Mouse (Mus musculus) forelimb bud, embryonic 11.5 days (tissue): Measurements from ENCODE around the gene Nsf.
"Not testable (repeated sequence)": the region's sequence is repeated elsewhere in the genome, so short reads cannot be mapped to it uniquely, and the experiment has no call there.

Experiments
- DNase-seq: peaks from one replicate; pipeline ENCODE4 v3.0.0-alpha.2; 2012; ENCODE audit warnings: low read depth, low spot score

Nsf gene

GRCm38 (mm10) chr11:103892831-103893230 is 61.0 kb downstream of the Nsf start:
- DNase-seq = no peak

DNA sequence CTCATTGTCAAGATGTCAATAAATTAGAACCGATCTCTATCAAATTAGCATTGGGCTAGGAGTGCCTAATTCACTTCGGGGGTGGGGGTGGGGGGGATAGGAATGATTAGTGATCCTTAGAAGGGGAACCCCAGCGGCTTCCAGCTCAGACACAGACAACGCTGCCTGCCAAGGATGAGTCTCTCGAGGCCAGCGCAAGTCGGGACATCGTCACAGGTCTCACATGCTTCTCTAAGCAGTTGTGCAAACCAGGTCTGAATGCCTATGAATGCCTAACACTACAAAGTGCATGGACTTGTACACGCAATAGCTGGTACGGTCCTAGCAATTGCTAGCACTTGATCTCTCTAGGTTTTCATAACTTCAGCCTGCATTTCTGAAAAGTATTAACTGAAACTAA is 62.1 kb downstream of the Nsf start:
- DNase-seq = no peak

DNA sequence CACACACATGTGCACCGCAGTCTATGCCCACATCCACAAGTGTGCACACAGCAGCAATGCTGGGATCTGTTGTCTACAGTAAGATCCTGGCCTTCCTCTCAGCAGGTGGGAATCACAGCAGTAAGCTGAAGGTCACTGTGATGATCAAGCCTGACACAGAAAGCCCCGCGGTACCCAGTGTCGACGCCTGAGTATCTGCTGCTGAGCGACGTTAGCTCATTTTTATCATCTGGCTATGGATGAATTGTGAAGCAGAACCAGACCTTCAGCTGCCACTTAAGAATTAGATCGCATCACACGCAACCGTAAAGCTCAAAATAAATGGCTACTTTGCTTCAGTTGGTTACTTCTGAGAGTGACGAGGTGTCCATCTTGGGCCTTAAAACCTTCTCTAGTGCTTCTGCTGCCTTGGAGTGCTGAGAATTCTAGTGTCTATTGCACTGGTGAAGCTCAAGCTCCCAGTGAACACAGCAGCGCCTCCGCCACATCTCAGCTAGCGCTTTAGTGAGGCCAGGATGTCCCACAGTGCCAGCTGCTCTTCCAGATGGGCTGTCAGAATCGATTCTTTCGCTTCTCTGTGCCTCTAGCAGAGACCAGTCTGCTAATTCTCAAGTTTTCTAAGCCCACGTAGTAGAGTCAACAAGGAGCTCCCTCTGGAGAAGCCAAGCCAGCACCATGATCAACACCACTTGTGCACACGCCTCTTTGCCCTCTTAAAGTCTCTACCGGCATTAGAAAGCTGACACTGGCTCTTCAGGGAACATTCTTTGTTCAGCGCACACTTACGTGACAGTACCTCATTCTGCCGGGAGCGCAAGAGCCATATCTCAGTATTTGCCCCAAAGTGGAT is 63.3 kb downstream of the Nsf start:
- DNase-seq = no peak

GRCm38 (mm10) chr11:103887724-103888410 is 66.0 kb downstream of the Nsf start:
- DNase-seq = no peak

DNA sequence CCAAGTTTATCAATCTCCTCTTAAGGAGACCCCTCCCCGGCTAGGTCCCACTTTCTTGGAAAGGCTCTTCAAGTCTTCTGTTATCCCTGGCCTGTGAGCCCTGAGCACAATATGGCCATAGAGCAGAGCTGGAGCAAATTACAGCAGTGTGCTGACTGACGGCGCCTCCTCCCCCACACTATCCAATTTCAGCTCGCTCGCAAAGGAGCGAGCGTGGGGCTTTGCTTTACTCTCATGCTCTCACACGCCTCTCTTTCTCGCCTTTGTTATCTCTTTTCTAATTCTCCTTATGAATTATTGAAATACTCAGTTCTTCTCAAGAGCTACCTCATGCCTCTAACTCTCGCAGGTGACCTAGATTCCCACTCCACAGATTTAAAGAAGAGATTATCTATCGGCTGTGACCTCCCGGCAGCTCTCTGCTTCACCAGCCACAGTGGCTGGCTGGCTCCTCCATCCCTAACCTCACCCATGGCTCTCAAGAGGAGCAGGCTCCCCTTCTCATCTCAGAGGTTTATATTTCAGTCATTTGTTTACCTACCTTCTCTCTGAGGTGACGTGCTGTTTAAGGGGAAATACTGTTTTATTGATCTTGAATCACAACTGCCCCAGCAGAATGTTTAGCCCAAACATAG is 69.0 kb downstream of the Nsf start:
- DNase-seq = peak; percentile 66

GRCm38 (mm10) chr11:103883793-103884192 is 70.1 kb downstream of the Nsf start:
- DNase-seq = no peak

DNA sequence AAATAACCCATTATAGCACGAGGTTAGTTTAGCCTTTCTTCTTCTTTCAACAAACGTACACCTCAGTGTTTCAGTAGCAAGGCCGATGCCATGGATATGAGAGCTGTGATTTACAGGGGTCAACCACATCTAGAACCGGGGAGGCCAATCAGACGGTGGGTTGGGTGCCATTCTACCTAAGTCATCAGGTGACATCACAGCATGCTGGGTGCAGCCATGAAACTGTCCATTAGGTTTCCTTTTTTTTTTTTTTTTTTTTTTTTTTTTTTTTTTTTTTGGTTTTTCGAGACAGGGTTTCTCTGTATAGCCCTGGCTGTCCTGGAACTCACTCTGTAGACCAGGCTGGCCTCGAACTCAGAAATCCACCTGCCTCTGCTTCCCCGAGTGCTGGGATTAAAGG is 74.4 kb downstream of the Nsf start:
- DNase-seq = not testable (repeated sequence)

DNA sequence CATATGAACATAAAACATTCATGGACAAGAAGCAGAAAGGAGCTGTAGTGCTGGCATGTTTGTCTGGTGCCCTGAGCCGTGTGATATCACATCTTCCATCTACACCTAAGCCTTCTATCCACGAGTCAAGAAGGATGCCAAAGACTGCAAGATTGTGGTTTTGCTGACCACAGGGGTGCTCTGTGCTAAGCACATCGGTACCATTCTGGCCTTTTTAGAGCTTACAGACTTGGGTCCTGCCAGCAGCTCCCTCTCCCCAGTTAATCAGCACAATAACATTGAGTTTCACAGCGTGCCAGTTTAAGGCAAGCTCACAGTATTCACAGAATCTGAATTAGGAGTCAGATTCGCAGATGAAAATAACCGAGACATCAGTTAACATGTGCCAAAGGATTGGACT is 75.4 kb downstream of the Nsf start:
- DNase-seq = no peak

GRCm38 (mm10) chr11:103870352-103870751 is 83.5 kb downstream of the Nsf start:
- no peak for DNase-seq

GRCm38 (mm10) chr11:103867702-103868101 is 86.2 kb downstream of the Nsf start:
- DNase-seq = no peak

DNA sequence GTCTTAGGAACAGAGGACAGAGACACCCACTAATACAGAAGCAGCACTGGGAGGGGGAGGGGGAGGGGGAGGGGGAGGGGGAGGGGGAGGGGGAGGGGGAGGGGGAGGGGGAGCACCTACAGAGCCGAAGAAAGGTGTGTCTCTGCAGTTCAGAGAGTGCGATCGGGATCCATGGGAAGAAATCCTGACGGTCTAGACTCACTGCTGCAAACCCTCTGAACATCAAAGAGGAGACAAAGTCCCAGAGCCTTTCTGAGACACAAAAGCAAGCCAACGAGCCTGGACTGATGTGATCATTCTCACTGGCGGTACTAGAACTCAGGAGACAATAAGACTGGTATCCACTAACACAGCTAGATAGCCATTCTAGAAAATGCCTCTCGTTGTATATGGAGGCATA is 88.5 kb downstream of the Nsf start:
- DNase-seq = no peak

DNA sequence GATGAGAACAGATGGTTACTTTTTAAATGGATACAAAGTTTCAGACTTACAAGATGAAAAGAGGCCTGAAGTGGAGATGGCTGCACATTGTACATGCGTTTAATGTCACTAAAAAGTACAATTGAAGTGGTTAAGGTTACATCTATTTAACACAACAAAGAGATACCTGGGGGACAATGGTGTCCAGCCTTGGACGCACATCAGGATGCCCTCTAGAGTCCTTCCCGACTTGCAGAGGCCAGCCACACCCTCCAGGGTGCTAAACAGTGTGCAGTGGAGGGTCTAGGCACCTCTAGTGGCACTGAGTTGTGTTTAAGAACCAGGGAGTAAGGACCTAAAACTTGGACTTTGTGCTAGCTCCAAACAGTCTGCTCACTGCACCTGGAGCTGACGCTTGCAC is 89.4 kb downstream of the Nsf start:
- no peak for DNase-seq

- DNase-seq = no peak
Observed at GRCm38 (mm10) chr11:103862951-103863350, 90.9 kb downstream of the Nsf start.

DNA sequence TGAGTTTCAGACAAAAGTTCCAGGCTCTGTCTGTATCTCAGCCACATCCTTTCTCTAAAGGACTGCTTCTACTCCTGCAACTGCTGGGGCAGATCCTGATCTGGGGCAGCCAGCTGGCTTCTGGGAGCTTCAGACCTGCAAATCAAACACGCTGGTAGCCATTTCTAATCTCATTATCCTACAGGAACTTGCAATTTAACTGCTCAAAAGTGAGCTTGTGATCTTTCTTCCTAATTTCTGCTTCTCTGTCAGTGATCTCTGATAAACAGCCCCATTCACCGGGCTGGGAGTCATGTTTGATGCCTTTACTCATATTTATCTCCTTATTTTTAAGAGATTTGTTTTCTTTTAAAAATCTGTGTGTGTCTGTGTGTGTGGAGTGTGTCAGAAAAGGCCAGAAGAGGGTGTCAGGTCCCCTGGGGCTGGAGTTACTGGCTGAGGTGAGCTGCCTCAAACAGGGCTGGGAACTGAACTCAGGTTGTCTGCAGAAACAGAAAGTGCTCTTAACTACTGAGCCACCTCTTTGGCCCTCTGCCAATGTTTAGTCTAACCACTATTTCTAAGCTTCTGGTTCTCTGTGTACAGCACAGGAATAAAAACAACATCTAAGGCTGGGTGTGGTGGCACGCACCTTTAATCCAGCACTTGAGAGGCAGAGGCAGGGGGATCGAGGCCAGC is 93.8 kb downstream of the Nsf start:
- no peak for DNase-seq

DNA sequence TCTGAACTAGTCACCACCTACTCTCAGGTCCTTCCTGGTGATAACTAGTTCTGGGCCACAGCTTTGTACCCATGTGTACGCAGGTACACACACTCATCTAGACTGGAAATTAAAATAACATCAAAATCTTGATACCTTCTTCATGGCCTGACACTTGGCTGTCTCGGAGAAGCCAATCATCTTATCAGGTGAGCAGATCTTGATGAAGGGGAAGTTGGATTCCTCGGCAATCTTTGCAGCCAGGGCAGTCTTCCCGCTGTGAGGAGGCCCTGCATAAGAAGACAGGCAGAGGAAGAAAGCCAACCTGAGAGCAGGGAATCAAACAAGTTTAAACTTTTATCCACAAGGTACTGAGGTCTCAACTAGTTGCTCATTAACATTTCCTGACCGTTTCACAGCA is 95.1 kb downstream of the Nsf start:
- DNase-seq = no peak

GRCm38 (mm10) chr11:103856641-103857040 is 97.2 kb downstream of the Nsf start:
- DNase-seq = no peak

DNA sequence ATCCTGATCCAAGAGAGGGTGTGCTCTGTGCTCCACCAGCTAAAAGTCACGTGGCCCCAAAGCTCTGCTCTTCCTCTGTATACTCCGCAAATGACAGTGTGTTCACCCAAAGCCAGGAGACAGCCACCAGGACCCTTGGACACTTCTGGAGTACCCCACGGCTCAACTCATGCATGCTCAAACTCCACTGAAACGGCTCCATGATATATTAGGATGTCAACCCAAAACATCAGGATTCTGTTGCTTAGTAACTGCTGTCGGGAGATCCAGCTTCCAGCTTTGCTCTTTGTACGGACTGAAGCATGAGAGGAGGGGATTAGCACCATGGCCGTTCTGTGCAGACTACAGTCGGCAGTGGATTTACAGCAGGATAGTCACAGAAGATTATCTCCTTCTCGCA is 99.6 kb downstream of the Nsf start:
- DNase-seq = no peak

DNA sequence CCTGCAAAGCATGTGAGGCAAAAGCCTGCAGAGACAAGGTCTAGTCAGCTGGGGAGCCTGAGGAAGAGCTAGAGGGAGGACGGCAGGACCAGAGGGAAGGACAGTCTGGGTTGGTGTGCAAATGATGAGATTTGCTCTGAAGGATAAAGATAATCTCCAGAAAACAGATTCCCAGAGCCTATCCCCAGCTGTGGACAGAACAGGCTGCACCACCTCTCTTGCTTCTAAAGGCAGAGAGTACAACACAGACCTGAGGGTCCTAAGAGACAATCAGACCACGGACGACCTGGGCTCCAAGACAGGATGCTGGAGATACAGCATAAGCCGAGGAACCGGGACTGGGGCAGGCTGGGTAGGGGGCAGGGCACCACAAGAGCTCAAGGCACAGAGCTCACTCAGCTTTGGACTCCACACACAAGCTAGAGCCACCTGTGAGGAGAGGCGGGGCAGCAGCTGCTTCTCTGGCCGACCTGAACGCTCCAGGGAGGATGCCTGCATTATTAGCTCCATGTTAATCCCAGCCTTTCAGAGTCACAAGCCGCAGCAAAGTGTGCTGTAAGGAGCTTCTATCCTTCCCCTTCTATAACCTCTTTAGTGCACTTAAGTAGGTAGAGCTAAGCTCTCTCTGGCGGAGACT is 100.5 kb downstream of the Nsf start:
- no peak for DNase-seq

- DNase-seq = no peak
Observed at GRCm38 (mm10) chr11:103852590-103853283, 101.1 kb downstream of the Nsf start.

- no peak for DNase-seq
Observed at GRCm38 (mm10) chr11:103848287-103848686, 105.6 kb downstream of the Nsf start.

GRCm38 (mm10) chr11:103840834-103841233 is 113.0 kb downstream of the Nsf start:
- DNase-seq = peak; percentile 46
